Mouse (Mus musculus) adipose tissue, adult 10 weeks (tissue): ENCODE data around the gene Rbm46. TPM values are rescaled to one million over a fixed set of nuclear protein-coding genes. Genes with fewer than 3 reads are reported as not detected.

Source experiments
- polyA plus RNA-seq: library from polyadenylated mRNA; stranded (reverse); fragments of 350-450 nt; fragmentation: Illumina TruSeq; extraction: RNeasy Lipid Tissue Mini Kit (QIAGEN cat#74804); gene quantifications from one replicate; pipeline ENCODE4 v1.2.3, GENCODE M21; 2014; ENCODE audit warnings: low read depth, low replicate concordance

Gene Rbm46
- 1.7 TPM for polyA plus RNA-seq

DNA sequence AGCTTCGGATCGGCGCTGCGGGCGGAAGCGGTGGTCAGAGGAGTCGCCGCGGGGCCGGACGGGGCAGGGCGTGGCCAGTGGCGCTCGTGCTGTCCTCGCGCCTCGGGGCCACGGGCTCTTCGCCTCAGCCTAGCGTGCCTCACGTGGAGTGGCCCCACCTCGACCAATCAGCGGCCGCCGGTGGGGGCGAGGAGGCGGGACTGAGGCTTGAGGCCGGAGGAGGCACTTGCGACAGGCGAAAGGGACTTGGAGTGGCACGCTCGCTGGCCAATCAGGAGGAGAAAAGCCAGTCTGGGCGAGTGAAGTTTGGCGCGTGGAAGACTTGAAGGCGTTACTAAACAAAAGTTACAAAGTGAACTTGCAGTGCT lies at the start of gene Rbm46:
Gene Rbm46 (minus strand): TSS at position 112 of the 368 bp plus-strand sequence.

DNA sequence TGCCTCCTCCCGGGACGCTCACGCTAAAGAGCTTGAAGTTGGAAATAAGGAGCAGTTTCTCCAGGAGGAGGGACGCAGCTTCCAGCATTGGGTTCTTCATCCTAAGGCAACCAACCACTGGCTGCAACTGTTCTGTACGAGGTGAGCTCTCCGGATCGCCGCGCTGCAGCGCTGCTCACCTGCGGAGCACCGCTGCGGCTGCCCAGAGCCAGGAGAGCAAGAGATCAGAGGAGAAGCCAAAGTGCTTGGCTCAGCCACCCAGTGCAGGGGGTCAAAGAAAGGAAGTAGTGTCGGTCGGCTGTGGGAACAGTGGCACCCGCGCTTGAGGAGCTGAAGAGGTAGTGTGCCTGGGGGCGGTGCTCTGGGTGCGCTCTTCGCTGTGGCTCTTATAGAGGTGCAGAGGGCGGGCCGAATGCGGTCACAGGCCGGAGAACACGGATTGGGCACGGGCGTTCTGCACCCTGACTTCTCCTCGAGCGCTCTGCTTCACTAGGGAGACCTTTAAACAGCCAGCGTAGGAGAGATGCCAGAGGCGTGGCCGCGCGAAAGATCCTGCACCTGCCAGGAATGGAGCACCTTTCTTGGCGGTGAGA lies 27.4 kb upstream of the Rbm46 start, which contains the start of gene Lrat:
Gene Lrat (minus strand): TSS at position 361 of the 593 bp plus-strand sequence.

Other genes with a start within 250 kb of the Rbm46 start
- gene Lrat, start 27.5 kb upstream of the Rbm46 start, polyA plus RNA-seq, result 0.92 TPM
- 2.0 TPM for gene Fgg, start 131.2 kb upstream of the Rbm46 start, polyA plus RNA-seq
- gene Fga, start 149.6 kb upstream of the Rbm46 start, polyA plus RNA-seq, result 10.9 TPM
- 0.07 TPM for gene Fgb, start 173.4 kb upstream of the Rbm46 start, polyA plus RNA-seq
- 32.1 TPM for gene Plrg1, start 179.0 kb upstream of the Rbm46 start, polyA plus RNA-seq